Mouse (Mus musculus) urinary bladder, postnatal 25 days (tissue): ENCODE data around the gene Olfr910.

Experiments used
- DNase-seq: peaks from one replicate; pipeline ENCODE4 v3.0.0; 2022; ENCODE audit warnings: low spot score

Gene Olfr910

GRCm38 (mm10) chr9:38537549-38537948, at the start of gene Olfr910:
Gene Olfr910, plus strand, starts transcription at chr9:38537849.
- no peak for DNase-seq

GRCm38 (mm10) chr9:38495501-38495900, 42.1 kb upstream of the Olfr910 start, which contains the start of gene Olfr907:
Gene Olfr907, plus strand, starts transcription at chr9:38495801.
- DNase-seq, result no peak

- DNase-seq, result no peak
Measured at GRCm38 (mm10) chr9:38512353-38512752, 25.3 kb upstream of the Olfr910 start.

GRCm38 (mm10) chr9:38521280-38521679, 16.4 kb upstream of the Olfr910 start, which contains the start of gene Olfr911-ps1:
Gene Olfr911-ps1, plus strand, starts transcription at chr9:38521580.
- no peak for DNase-seq

GRCm38 (mm10) chr9:38579878-38580277, 42.2 kb downstream of the Olfr910 start, which contains the start of gene Olfr912:
Gene Olfr912, plus strand, starts transcription at chr9:38580178.
- DNase-seq, result no peak
